Mouse (Mus musculus) liver, adult 2 months (tissue): ENCODE measurements at regions not wholly inside any gene's neighbourhood (a gene's known extent, or its start where the extent isn't known, plus 50 kb on each side); places are given as distances from the start of the nearest gene placed in this dataset.

Experiments
- DNase-seq: peaks from one replicate; pipeline ENCODE4 v3.0.0-alpha.2; 2011; ENCODE audit warnings: low read depth, low spot score; ENCODE audit errors: extremely low read depth
- H3K27ac ChIP-seq: fragments of 200-500 bp; replicated peaks from 2 replicates; pipeline ENCODE4 v1.5.1; 2012; ENCODE audit warnings: low read depth, mild to moderate bottlenecking, control low read depth, inconsistent platforms, low read length; ENCODE audit not compliant: insufficient read depth
- H3K27me3 ChIP-seq: fragments of 200-500 bp; 2 replicates; pipeline ENCODE4 v1.6.1; 2012; ENCODE audit warnings: mild to moderate bottlenecking, moderate library complexity, low read length, inconsistent platforms; ENCODE audit not compliant: control insufficient read depth, insufficient read depth
- H3K36me3 ChIP-seq: fragments of 200-500 bp; 2 replicates; pipeline ENCODE4 v1.6.1; 2012; ENCODE audit warnings: low read length, inconsistent platforms; ENCODE audit not compliant: control insufficient read depth, insufficient read depth
- H3K4me1 ChIP-seq: fragments of 200-500 bp; 2 replicates; pipeline ENCODE4 v1.6.1; 2011; ENCODE audit warnings: low read length; ENCODE audit not compliant: control insufficient read depth, insufficient read depth
- H3K4me3 ChIP-seq: fragments of 200-500 bp; 2 replicates; pipeline ENCODE4 v1.5.1; 2011; ENCODE audit warnings: low read depth, mild to moderate bottlenecking, control low read depth, low read length, moderate library complexity; ENCODE audit not compliant: insufficient read depth
- H3K79me2 ChIP-seq: fragments of 200-500 bp; 2 replicates; pipeline ENCODE4 v1.6.1; 2012; ENCODE audit warnings: inconsistent platforms, mild to moderate bottlenecking, low read length, moderate library complexity; ENCODE audit not compliant: control insufficient read depth, insufficient read depth
- H3K9ac ChIP-seq: fragments of 200-500 bp; 2 replicates; pipeline ENCODE4 v1.6.1; 2012; ENCODE audit warnings: low read depth, mild to moderate bottlenecking, control low read depth, inconsistent platforms, low read length
- CTCF ChIP-seq: fragments of 200-500 bp; IDR thresholded peaks from 2 replicates; pipeline ENCODE4 v1.5.1; 2011; ENCODE audit warnings: low read depth, low read length, control low read depth
- POLR2A ChIP-seq: fragments of 200-500 bp; IDR thresholded peaks from 2 replicates; pipeline ENCODE4 v1.6.1; 2011; ENCODE audit warnings: low read length, control low read depth; ENCODE audit not compliant: insufficient read depth; ENCODE audit errors: extremely low read depth
- WGBS: fragments of 180-500 bp; shearing (Covaris S2); methylation state at CpG from one replicate; pipeline ENCODE4 v1.1.7; 2018; 5-methylcytosine and 5-hydroxymethylcytosine counted together

DNA sequence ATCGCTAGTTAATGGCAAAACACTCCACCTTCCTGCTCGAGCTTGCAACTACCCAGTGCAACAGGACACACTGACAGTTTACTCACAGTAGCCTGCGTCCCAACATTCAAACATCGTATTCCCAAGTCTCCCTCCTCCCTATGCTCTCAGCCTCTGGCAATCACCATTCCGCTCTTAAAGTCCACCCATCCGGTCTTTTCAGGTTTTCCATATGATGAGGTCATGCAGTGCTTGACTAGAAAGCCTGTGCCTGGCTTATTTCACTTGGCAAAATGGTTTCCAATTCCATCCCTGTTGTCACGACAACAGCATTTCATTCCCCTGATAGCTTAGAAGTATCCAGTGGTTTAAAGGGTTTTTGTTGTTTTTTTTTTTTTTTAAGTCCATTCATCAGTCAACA lies 79.1 kb upstream of the H2afz start:
- no peak overlapping the region for H3K9ac ChIP-seq
- WGBS = 83% methylated on average over 7 of the region's 7 CpGs
- no peaks in the 10 kb centered on the region for H3K79me2 ChIP-seq
- DNase-seq = no peak
- H3K4me1 ChIP-seq = no peaks in the 10 kb centered on the region
- no peaks in the 10 kb centered on the region for H3K36me3 ChIP-seq
- no peak for TF ChIP-seq CTCF
- no peak for TF ChIP-seq POLR2A
- H3K4me3 ChIP-seq = no peak overlapping the region
- H3K27me3 ChIP-seq = 0 out of 2 replicates have a peak, but pooled peaks cover under 1% of the 10 kb centered on the region
- H3K27ac ChIP-seq = no peak overlapping the region

DNA sequence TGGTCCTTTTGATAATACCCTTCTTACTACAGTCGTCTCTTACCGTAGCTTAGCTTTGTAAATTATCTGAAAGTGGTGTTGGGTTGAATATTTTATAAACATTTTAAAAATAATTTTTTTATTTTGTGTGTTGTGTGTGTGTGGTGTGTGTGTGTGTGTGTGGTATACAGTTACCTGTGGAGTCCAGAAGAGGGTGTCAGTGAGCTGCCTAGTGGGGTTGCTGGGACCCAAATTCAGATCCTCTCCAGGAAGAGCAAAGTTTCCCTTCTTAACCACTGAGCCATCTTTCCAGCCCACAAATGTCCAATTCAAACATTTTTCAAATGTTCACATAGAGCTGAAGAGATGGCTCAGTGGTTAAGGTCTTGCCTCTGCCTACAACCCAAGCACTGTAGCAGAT lies 78.4 kb upstream of the H2afz start:
- WGBS = 88% methylated on average over 2 of the region's 2 CpGs
- no peaks in the 10 kb centered on the region for H3K79me2 ChIP-seq
- H3K9ac ChIP-seq = no peak overlapping the region
- no peaks in the 10 kb centered on the region for H3K36me3 ChIP-seq
- TF ChIP-seq POLR2A (no peak), CTCF (no peak)
- DNase-seq = no peak
- no peak overlapping the region for H3K27ac ChIP-seq
- no peak overlapping the region for H3K4me3 ChIP-seq
- H3K27me3 ChIP-seq = no peaks in the 10 kb centered on the region
- H3K4me1 ChIP-seq = no peaks in the 10 kb centered on the region

DNA sequence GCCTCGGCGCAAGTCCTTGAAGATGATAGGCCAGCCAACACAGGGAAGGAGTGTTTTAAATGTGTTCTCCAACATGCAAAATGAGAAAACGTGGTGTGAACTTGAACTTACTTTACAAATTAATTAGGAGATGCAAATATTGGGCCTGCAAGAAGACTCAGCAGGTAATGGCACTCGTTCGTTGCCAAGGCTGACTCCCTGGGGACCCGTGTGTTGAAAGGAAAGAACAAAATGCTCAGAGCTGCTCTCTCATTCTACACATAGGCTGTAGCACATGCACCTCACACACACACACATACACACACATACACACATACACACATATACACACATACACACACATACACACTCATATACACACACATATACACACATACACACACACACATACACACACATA lies 74.6 kb upstream of the H2afz start:
- no peak for TF ChIP-seq CTCF
- no peak for TF ChIP-seq POLR2A
- no peak overlapping the region for H3K4me3 ChIP-seq
- H3K4me1 ChIP-seq = no peaks in the 10 kb centered on the region
- no peaks in the 10 kb centered on the region for H3K27me3 ChIP-seq
- no peak for DNase-seq
- no peak overlapping the region for H3K27ac ChIP-seq
- no peaks in the 10 kb centered on the region for H3K36me3 ChIP-seq
- 87% methylated on average over 6 of the region's 6 CpGs for WGBS
- H3K9ac ChIP-seq = no peak overlapping the region
- H3K79me2 ChIP-seq = no peaks in the 10 kb centered on the region

DNA sequence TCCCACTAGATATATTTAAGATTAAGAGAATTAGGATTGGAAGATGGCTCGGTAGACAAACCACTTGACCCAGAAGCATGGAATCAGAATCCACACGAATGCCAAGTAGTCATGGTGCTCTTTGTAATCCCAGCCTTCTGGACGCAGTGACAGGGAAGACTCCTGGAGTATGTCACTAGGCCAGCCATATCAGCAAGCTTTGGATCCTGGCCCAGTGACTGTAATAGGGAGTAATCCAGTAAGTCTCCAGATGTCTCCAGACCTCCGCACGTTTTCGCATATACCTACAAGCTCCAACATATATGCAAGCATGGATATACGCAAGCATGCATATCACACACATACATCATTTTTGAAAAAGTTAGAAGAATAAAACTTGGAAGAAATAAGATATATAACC lies 73.9 kb upstream of the H2afz start:
- DNase-seq = no peak
- no peaks in the 10 kb centered on the region for H3K27me3 ChIP-seq
- H3K4me3 ChIP-seq = no peak overlapping the region
- H3K4me1 ChIP-seq = no peaks in the 10 kb centered on the region
- H3K27ac ChIP-seq = no peak overlapping the region
- no peaks in the 10 kb centered on the region for H3K36me3 ChIP-seq
- 87% methylated on average over 7 of the region's 7 CpGs for WGBS
- TF ChIP-seq POLR2A (no peak), CTCF (no peak)
- no peaks in the 10 kb centered on the region for H3K79me2 ChIP-seq
- H3K9ac ChIP-seq = no peak overlapping the region

DNA sequence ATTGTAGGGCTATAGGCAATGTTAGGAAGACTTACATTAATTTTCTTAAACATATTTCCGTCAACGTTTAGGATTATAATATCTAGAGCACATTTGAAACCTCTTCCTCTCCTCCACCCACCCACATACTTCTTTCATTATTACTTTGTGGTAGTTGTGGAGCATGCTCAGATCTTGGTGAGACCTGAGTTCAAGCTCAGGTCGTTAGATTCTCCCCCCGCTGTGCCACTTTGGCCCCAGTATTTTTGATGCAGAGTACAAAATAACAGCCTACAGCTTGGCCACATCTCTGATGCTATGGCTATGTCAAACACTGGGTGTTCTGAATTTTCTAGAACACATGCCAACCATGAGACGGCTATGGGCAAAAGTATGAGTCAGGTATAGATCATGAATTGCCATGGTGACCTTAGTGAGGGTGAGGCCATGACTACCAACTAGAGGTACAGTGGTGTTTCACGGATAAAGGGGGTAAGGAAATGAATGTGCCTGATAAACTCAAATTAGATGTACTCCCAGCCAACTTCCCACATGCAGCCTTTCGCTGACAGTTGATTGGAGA lies 68.5 kb upstream of the H2afz start:
- no peaks in the 10 kb centered on the region for H3K4me1 ChIP-seq

DNA sequence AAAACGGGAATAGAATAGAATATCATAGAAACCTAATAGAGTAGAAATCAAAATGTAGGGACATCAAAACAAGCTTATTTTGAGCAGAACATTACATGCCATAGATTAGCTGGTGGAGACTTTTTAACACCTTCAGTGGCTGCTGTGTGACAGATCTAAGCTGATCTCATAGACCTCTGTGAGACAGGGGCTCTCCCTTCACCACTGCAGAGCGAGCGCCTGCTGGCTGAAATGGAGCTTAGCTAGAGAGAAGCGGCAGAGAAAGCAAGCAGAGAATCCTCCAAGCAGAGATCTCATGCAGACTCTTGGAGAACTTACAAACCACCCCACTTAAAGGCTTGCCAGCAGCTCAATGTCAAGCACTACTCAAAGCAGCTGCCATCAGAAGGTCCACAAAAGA lies 65.5 kb upstream of the H2afz start:
- H3K36me3 ChIP-seq = no peaks in the 10 kb centered on the region
- H3K27ac ChIP-seq = no peak overlapping the region
- TF ChIP-seq POLR2A = no peak
- no peak for TF ChIP-seq CTCF
- H3K27me3 ChIP-seq = no peaks in the 10 kb centered on the region
- DNase-seq = no peak
- H3K9ac ChIP-seq = no peak overlapping the region
- H3K4me1 ChIP-seq = no peaks in the 10 kb centered on the region
- H3K4me3 ChIP-seq = no peak overlapping the region
- no peaks in the 10 kb centered on the region for H3K79me2 ChIP-seq
- 87% methylated on average over 4 of the region's 4 CpGs for WGBS

More for the DNA sequence above, 68.5 kb upstream of the H2afz start:
- Histone ChIP-seq H3K36me3 (no peaks in the 10 kb centered on the region), H3K27me3 (no peaks in the 10 kb centered on the region), H3K79me2 (no peaks in the 10 kb centered on the region), H3K27ac (no peak overlapping the region), H3K4me3 (no peak overlapping the region), H3K9ac (no peak overlapping the region)
- 91% methylated on average over 7 of the region's 7 CpGs for WGBS
- DNase-seq = no peak
- TF ChIP-seq CTCF = no peak
